Mouse (Mus musculus) MEL (cell line): ENCODE data around the gene Gata3. TPM values are rescaled to one million over a fixed set of nuclear protein-coding genes. Genes with fewer than 3 reads are reported as not detected.

ENCODE experiments used
- DNase-seq: peaks from one replicate; pipeline ENCODE4 v3.0.0; 2011; ENCODE audit warnings: low read depth, low spot score
- H3K27ac ChIP-seq: 2 replicates; pipeline ENCODE4 v1.5.1; 2012; ENCODE audit warnings: low read depth, mild to moderate bottlenecking, control low read depth, low read length, moderate library complexity; ENCODE audit not compliant: control insufficient read depth
- H3K27me3 ChIP-seq, 2 experiments: fragments of 150-350 bp in 1 of 2; sonication (generic) in 1 of 2; 2 replicates each; pipeline ENCODE4 v1.6.1; 2012; ENCODE audit warnings: low read length in 2 of 2, mild to moderate bottlenecking in 2 of 2, improper control_type of control experiment in 1 of 2, moderate library complexity in 1 of 2; ENCODE audit not compliant: insufficient read depth in 2 of 2, control insufficient read depth in 1 of 2
- H3K36me3 ChIP-seq, 2 experiments: 2 replicates each; pipeline ENCODE4 v1.6.1; 2012 to 2014; ENCODE audit warnings: low read length in 2 of 2, improper control_type of control experiment in 1 of 2, inconsistent platforms in 1 of 2, mild to moderate bottlenecking in 1 of 2; ENCODE audit not compliant: insufficient read depth in 2 of 2, control insufficient read depth in 1 of 2
- H3K4me1 ChIP-seq, 2 experiments: fragments of 150-350 bp in 1 of 2; sonication (generic) in 1 of 2; 2 replicates each; pipeline ENCODE4 v1.6.1; 2012; ENCODE audit warnings: low read length in 2 of 2, improper control_type of control experiment in 1 of 2, mild to moderate bottlenecking in 1 of 2; ENCODE audit not compliant: insufficient read depth in 2 of 2, control insufficient read depth in 1 of 2
- H3K4me3 ChIP-seq, 2 experiments: fragments of 150-350 bp in 1 of 2; sonication (generic) in 1 of 2; 2 replicates each; pipeline ENCODE4 v1.5.1; 2012; ENCODE audit warnings: low read depth in 2 of 2, low read length in 2 of 2, mild to moderate bottlenecking in 2 of 2, moderate library complexity in 2 of 2, control low read depth in 1 of 2, improper control_type of control experiment in 1 of 2; ENCODE audit not compliant: control insufficient read depth in 1 of 2, insufficient read depth in 1 of 2
- H3K79me2 ChIP-seq: 2 replicates; pipeline ENCODE4 v1.6.1; 2012; ENCODE audit warnings: mild to moderate bottlenecking, low read length, moderate library complexity; ENCODE audit not compliant: control insufficient read depth, poor library complexity, insufficient read depth
- H3K9ac ChIP-seq: 2 replicates; pipeline ENCODE4 v1.6.1; 2012; ENCODE audit warnings: low read depth, mild to moderate bottlenecking, control low read depth, low read length, moderate library complexity; ENCODE audit not compliant: control insufficient read depth, poor library complexity, severe bottlenecking
- H3K9me3 ChIP-seq: fragments of 150-350 bp; sonication (generic); replicated peaks from 2 replicates; pipeline ENCODE4 v1.6.1; 2012; ENCODE audit warnings: mild to moderate bottlenecking, low read length, improper control_type of control experiment, moderate library complexity; ENCODE audit not compliant: insufficient read depth
- BHLHE40 ChIP-seq: IDR thresholded peaks from 2 replicates; pipeline ENCODE4 v1.6.1; 2012; ENCODE audit warnings: low read depth, mild to moderate bottlenecking, inconsistent platforms, low read length, improper control_type of control experiment, borderline replicate concordance
- CHD2 ChIP-seq: IDR thresholded peaks from 2 replicates; pipeline ENCODE4 v1.6.1; 2011; ENCODE audit warnings: low read length, improper control_type of control experiment
- CTCF ChIP-seq, 3 experiments: IDR thresholded peaks in 2 of 3; conservative IDR thresholded peaks in 1 of 3; 2 replicates each; pipeline ENCODE4 v1.5.1; 2011 to 2012; ENCODE audit warnings: low read length in 3 of 3, low read depth in 2 of 3, mild to moderate bottlenecking in 2 of 3, improper control_type of control experiment in 1 of 3, inconsistent platforms in 1 of 3, mixed read lengths in 1 of 3, moderate library complexity in 1 of 3; ENCODE audit not compliant: control insufficient read depth in 1 of 3, insufficient read depth in 1 of 3, poor library complexity in 1 of 3, severe bottlenecking in 1 of 3
- E2F4 ChIP-seq: IDR thresholded peaks from 2 replicates; pipeline ENCODE4 v1.6.1; 2011; ENCODE audit warnings: low read depth, low read length, improper control_type of control experiment, borderline replicate concordance
- GABPA ChIP-seq: IDR thresholded peaks from 2 replicates; pipeline ENCODE4 v1.6.1; 2012; ENCODE audit warnings: low read depth, mild to moderate bottlenecking, inconsistent platforms, low read length, improper control_type of control experiment, moderate library complexity
- JUND ChIP-seq: IDR thresholded peaks from 2 replicates; pipeline ENCODE4 v1.6.1; 2011; ENCODE audit warnings: low read depth, mild to moderate bottlenecking, improper control_type of control experiment, low read length
- KAT2A ChIP-seq: conservative IDR thresholded peaks from 2 replicates; pipeline ENCODE4 v1.6.1; 2012; ENCODE audit warnings: low read depth, low read length, improper control_type of control experiment, inconsistent platforms
- MAFK ChIP-seq: IDR thresholded peaks from 2 replicates; pipeline ENCODE4 v1.6.1; 2011; ENCODE audit warnings: low read depth, mild to moderate bottlenecking, low read length, improper control_type of control experiment, borderline replicate concordance
- MXI1 ChIP-seq: IDR thresholded peaks from 2 replicates; pipeline ENCODE4 v1.6.1; 2011; ENCODE audit warnings: mild to moderate bottlenecking, low read depth, low read length, improper control_type of control experiment
- MYC ChIP-seq: IDR thresholded peaks from 2 replicates; pipeline ENCODE4 v1.6.1; 2011; ENCODE audit warnings: low read depth, mild to moderate bottlenecking, low read length, improper control_type of control experiment, moderate library complexity
- NRF1 ChIP-seq: IDR thresholded peaks from 2 replicates; pipeline ENCODE4 v1.6.1; 2014; ENCODE audit warnings: low read depth, mild to moderate bottlenecking, inconsistent platforms, low read length, improper control_type of control experiment, moderate library complexity; ENCODE audit not compliant: poor library complexity, insufficient read depth, severe bottlenecking
- POLR2A ChIP-seq, 2 experiments: IDR thresholded peaks; 2 replicates each; pipeline ENCODE4 v1.6.1; 2011 to 2012; ENCODE audit warnings: low read length in 2 of 2, mild to moderate bottlenecking in 2 of 2, control low read depth in 1 of 2, improper control_type of control experiment in 1 of 2, low read depth in 1 of 2, moderate library complexity in 1 of 2; ENCODE audit not compliant: control insufficient read depth in 1 of 2, insufficient read depth in 1 of 2, poor library complexity in 1 of 2
- POLR2AphosphoS2 ChIP-seq: IDR thresholded peaks from 2 replicates; pipeline ENCODE4 v1.6.1; 2011; ENCODE audit warnings: low read length, improper control_type of control experiment
- POLR2AphosphoS5 ChIP-seq: IDR thresholded peaks from 2 replicates; pipeline ENCODE4 v1.6.1; 2012; ENCODE audit warnings: low read depth, borderline replicate concordance, mild to moderate bottlenecking, inconsistent platforms, low read length, moderate library complexity, mixed read lengths
- RCOR1 ChIP-seq: IDR thresholded peaks from 2 replicates; pipeline ENCODE4 v1.6.1; 2012; ENCODE audit warnings: low read depth, mild to moderate bottlenecking, inconsistent platforms, low read length, improper control_type of control experiment
- SIN3A ChIP-seq: IDR thresholded peaks from 2 replicates; pipeline ENCODE4 v1.6.1; 2012; ENCODE audit warnings: low read length, improper control_type of control experiment, inconsistent platforms
- SMC3 ChIP-seq: IDR thresholded peaks from 2 replicates; pipeline ENCODE4 v1.6.1; 2011; ENCODE audit warnings: low read depth, low read length, improper control_type of control experiment
- TBP ChIP-seq: IDR thresholded peaks from 2 replicates; pipeline ENCODE4 v1.8.0; 2011; ENCODE audit warnings: low read depth, low read length, improper control_type of control experiment
- TCF12 ChIP-seq: IDR thresholded peaks from 2 replicates; pipeline ENCODE4 v1.6.1; 2014; ENCODE audit warnings: low read depth, mild to moderate bottlenecking, inconsistent platforms, low read length, improper control_type of control experiment, moderate library complexity
- UBTF ChIP-seq: IDR thresholded peaks from 2 replicates; pipeline ENCODE4 v1.6.1; 2012; ENCODE audit warnings: low read depth, mild to moderate bottlenecking, inconsistent platforms, low read length, improper control_type of control experiment, moderate library complexity, borderline replicate concordance; ENCODE audit not compliant: insufficient read depth
- polyA plus RNA-seq, 2 experiments: library from polyadenylated mRNA; stranded (reverse) in 1 of 2; unstranded in 1 of 2; fragments of >175 nt in 1 of 2; fragments of >200 nt in 1 of 2; gene quantifications; 2 replicates each; pipeline versions ENCODE4 v1.2.1 to v1.2.4; 2012; ENCODE audit warnings: low replicate concordance in 2 of 2, low read depth in 1 of 2; ENCODE audit not compliant: insufficient read length in 2 of 2, insufficient read depth in 1 of 2, missing spikeins in 1 of 2
- total RNA-seq: library from RNA; depleted of rRNA; stranded (reverse); fragments of 300-350 nt; gene quantifications from 2 replicates; pipeline ENCODE4 v1.2.3, GENCODE M21; 2012; rRNA removed

Gata3 gene
- total and polyA plus RNA-seq, 3 experiments: 0.12 to 2.0 TPM; not detected in 1

DNA sequence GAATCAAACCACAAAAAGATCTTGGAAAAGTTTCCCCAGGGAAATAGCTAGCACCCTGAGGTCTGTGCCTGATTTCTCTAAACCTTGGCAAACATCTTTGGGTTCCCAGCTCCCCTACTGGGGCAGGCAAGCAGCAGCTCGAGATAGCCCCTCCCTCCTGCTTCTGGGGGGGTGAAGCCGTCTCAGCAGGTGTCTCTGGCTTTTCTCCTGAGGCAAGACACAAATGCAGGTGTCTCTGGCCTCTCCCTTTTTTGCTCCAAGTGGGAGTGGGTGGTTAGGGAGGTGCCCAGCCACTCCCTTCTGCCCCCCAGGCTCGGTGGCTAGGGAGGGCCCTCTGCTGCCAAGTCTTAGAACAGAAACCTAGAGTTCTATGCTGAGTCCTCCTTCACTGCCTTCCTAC, 62.2 kb downstream of the Gata3 start (continued):
- TF ChIP-seq SIN3A: no peak

DNA sequence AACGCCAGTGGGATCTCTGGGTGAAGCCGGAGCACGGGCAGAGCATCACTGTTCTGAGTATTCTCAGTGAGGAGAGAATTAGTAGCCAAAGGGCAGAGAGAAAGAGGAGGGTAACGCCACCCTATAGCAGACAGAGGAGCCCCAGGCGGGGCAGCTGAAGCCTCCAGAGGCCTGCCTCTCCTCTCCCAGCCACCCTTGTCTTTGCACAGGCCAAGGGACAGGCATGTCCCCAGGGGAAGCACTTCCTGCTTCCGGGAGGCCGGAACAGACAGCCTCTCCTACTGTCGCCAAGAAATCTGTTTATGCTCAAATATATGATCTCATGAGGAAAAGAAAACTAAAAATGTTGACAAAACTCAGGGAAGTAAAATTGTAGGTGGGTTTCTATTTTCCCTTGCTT, 69.2 kb downstream of the Gata3 start:
- no peaks in the 10 kb centered on the region for H3K36me3 ChIP-seq
- no peaks in the 10 kb centered on the region for H3K9me3 ChIP-seq
- no peak overlapping the region for H3K9ac ChIP-seq
- H3K79me2 ChIP-seq: no peaks in the 10 kb centered on the region
- TF ChIP-seq RCOR1: no peak
- TF ChIP-seq MXI1: no peak
- TF ChIP-seq GABPA: no peak
- no peak overlapping the region for H3K27ac ChIP-seq
- no peak for DNase-seq
- no peaks in the 10 kb centered on the region; a peak in 1 of 4 replicates for H3K4me1 ChIP-seq
- H3K4me3 ChIP-seq: no peak overlapping the region
- no peaks in the 10 kb centered on the region for H3K27me3 ChIP-seq

DNA sequence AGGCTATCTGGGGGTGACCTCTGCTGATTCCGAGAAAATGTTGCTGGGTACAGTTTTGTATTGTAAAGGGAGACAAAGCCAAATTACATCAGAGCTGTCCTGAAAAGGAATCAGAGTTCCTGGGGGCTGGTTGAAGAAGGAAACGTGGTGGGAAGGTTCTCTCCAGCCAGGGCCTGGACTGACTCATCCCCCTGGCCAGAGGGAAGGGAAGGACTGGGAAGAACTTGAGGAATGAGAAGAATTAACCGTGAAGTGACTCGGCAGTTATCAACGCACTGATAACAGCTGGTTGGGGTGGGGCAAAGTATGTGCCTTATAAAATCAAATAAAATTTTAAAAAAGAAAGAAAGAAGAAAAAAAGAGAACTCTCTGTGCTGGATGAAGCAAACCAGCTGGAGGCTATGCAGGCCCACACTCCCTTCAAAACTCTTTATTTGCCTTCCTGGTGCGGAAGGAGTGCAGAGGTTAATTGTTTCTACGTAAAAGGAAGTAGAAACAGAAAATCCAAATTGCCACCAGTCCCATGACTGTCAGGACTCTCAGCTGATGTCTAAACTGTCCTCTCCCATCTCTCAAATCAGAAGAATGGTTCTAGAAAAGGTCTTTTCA, 71.6 kb downstream of the Gata3 start:
- Histone ChIP-seq H3K9ac (no peak overlapping the region), H3K36me3 (no peaks in the 10 kb centered on the region), H3K9me3 (no peaks in the 10 kb centered on the region)
- TF ChIP-seq POLR2AphosphoS2 (no peak), E2F4 (no peak), MYC (no peak), POLR2AphosphoS5 (no peak), KAT2A (no peak), UBTF (no peak), CTCF (IDR thresholded peaks at IDR 0.05 in 2 of 3, conservative IDR thresholded peaks at IDR 0.05 in 1 of 3; ENCODE audit: control insufficient read depth in 1 of 3, insufficient read depth in 1 of 3, low read depth in 2 of 3, low read length in 3 of 3, poor library complexity in 1 of 3, severe bottlenecking in 1 of 3) (no peak), MAFK (no peak), SMC3 (no peak), CHD2 (no peak), SIN3A (no peak), JUND (no peak), BHLHE40 (no peak), NRF1 (no peak), TBP (no peak), POLR2A (IDR thresholded peaks at IDR 0.05; ENCODE audit: control insufficient read depth in 1 of 2, insufficient read depth in 1 of 2, low read depth in 1 of 2, low read length in 2 of 2, poor library complexity in 1 of 2) (no peak), TCF12 (no peak), MXI1 (no peak)
- TF ChIP-seq, all 39 proteins: peak for 0
- Histone ChIP-seq H3K79me2 (no peaks in the 10 kb centered on the region), H3K27ac (no peak overlapping the region), H3K27me3 (no peaks in the 10 kb centered on the region), H3K4me3 (no peak overlapping the region), H3K4me1 (no peaks in the 10 kb centered on the region; a peak in 1 of 4 replicates)
- no peak for DNase-seq

Other genes with a start within 250 kb of the Gata3 start
- not detected in 2 replicates for gene 4930412O13Rik, start 8.8 kb downstream of the Gata3 start, total RNA-seq
- under 1 TPM in 1 of 2 experiments, not detected in 1; 0.28 TPM for gene 4930412O13Rik, start 8.8 kb downstream of the Gata3 start, polyA plus RNA-seq
- gene 9230102O04Rik, start 494 bp downstream of the Gata3 start, total RNA-seq: 0.50 and 1.5 TPM in 2 replicates
- gene 9230102O04Rik, start 494 bp downstream of the Gata3 start, polyA plus RNA-seq: 1 to 10 TPM in 1 of 2 experiments, not detected in 1; 2.4 TPM
- 8.3 and 9.1 TPM in 2 replicates for gene Taf3, start 158.6 kb upstream of the Gata3 start, total RNA-seq
- gene Taf3, start 158.6 kb upstream of the Gata3 start, polyA plus RNA-seq: 10 to 100 TPM in 1 of 2 experiments, not detected in 1; 20.9 TPM
- gene Atp5c1, start 190.5 kb upstream of the Gata3 start, total RNA-seq: 414 and 425 TPM in 2 replicates
- gene Atp5c1, start 190.5 kb upstream of the Gata3 start, polyA plus RNA-seq: 100 to 1,000 TPM; 280 to 381 TPM
- 23.4 and 25.7 TPM in 2 replicates for gene Kin, start 190.6 kb upstream of the Gata3 start, total RNA-seq
- gene Kin, start 190.6 kb upstream of the Gata3 start, polyA plus RNA-seq: 10 to 100 TPM in 1 of 2 experiments, not detected in 1; 33.5 TPM
- not detected in 2 replicates for gene Itih2, start 241.4 kb upstream of the Gata3 start, total RNA-seq
- gene Itih2, start 241.4 kb upstream of the Gata3 start, polyA plus RNA-seq: not detected